Mouse (Mus musculus): ENCODE measurements around the gene Nfat5. TPM values are rescaled to one million over a fixed set of nuclear protein-coding genes. Genes with fewer than 3 reads are reported as not detected.

Gene Nfat5
- polyA plus RNA-seq, 1 experiment, result 65.0 TPM

- peak overlapping the region; percentile 5 for H3K27ac ChIP-seq (ENCODE audit: insufficient read depth, low read length)
- H3K36me3 ChIP-seq (ENCODE audit: control insufficient read depth, insufficient read depth, low read length, poor library complexity, severe bottlenecking), result no peaks in the 10 kb centered on the region
- peak overlapping the region; percentile 15; the same call in 1 of the 2 replicates for H3K9ac ChIP-seq (ENCODE audit: low read depth, poor library complexity, severe bottlenecking)
- H3K27me3 ChIP-seq (ENCODE audit: control insufficient read depth, insufficient read depth, low read length, poor library complexity, severe bottlenecking), result no peaks in the 10 kb centered on the region
- no peaks in the 10 kb centered on the region for H3K9me3 ChIP-seq (replicated peaks; ENCODE audit: control insufficient read depth, insufficient read depth, low read length, poor library complexity, severe bottlenecking)
- TF ChIP-seq EP300 (IDR thresholded peaks at IDR 0.05; ENCODE audit: insufficient read depth, low read depth, low read length), result no peak
- no peak for TF ChIP-seq POLR2A (IDR thresholded peaks at IDR 0.05; ENCODE audit: insufficient read depth, low read length)
- no peak for TF ChIP-seq CTCF (IDR thresholded peaks at IDR 0.05; ENCODE audit: low read depth, low read length)
- no peak overlapping the region for H3K4me3 ChIP-seq (ENCODE audit: low read depth, low read length)
- H3K4me1 ChIP-seq (ENCODE audit: control insufficient read depth, insufficient read depth, low read length), result no peaks in the 10 kb centered on the region
These were observed 38.3 kb upstream of the Nfat5 start for GRCm38 (mm10) chr8:107254951-107255457.

GRCm38 (mm10) chr8:107257223-107257622 lies 36.0 kb upstream of the Nfat5 start:
- no peak overlapping the region for H3K9ac ChIP-seq (ENCODE audit: low read depth, poor library complexity, severe bottlenecking)
- no peaks in the 10 kb centered on the region for H3K36me3 ChIP-seq (ENCODE audit: control insufficient read depth, insufficient read depth, low read length, poor library complexity, severe bottlenecking)
- H3K27me3 ChIP-seq (ENCODE audit: control insufficient read depth, insufficient read depth, low read length, poor library complexity, severe bottlenecking), result no peaks in the 10 kb centered on the region
- no peak overlapping the region for H3K27ac ChIP-seq (ENCODE audit: insufficient read depth, low read length)
- TF ChIP-seq EP300 (IDR thresholded peaks at IDR 0.05; ENCODE audit: insufficient read depth, low read depth, low read length) (no peak), CTCF (IDR thresholded peaks at IDR 0.05; ENCODE audit: low read depth, low read length) (no peak), POLR2A (IDR thresholded peaks at IDR 0.05; ENCODE audit: insufficient read depth, low read length) (no peak)
- H3K4me3 ChIP-seq (ENCODE audit: low read depth, low read length), result no peak overlapping the region
- peaks cover 5% of the 10 kb centered on the region for H3K4me1 ChIP-seq (ENCODE audit: control insufficient read depth, insufficient read depth, low read length)
- H3K9me3 ChIP-seq (replicated peaks; ENCODE audit: control insufficient read depth, insufficient read depth, low read length, poor library complexity, severe bottlenecking), result no peaks in the 10 kb centered on the region

- TF ChIP-seq EP300 (IDR thresholded peaks at IDR 0.05; ENCODE audit: insufficient read depth, low read depth, low read length) (no peak), CTCF (IDR thresholded peaks at IDR 0.05; ENCODE audit: low read depth, low read length) (no peak), POLR2A (IDR thresholded peaks at IDR 0.05; ENCODE audit: insufficient read depth, low read length) (no peak)
- no peak overlapping the region for H3K4me3 ChIP-seq (ENCODE audit: low read depth, low read length)
- H3K36me3 ChIP-seq (ENCODE audit: control insufficient read depth, insufficient read depth, low read length, poor library complexity, severe bottlenecking), result no peaks in the 10 kb centered on the region
- no peak overlapping the region for H3K9ac ChIP-seq (ENCODE audit: low read depth, poor library complexity, severe bottlenecking)
- H3K27ac ChIP-seq (ENCODE audit: insufficient read depth, low read length), result no peak overlapping the region
- no peaks in the 10 kb centered on the region for H3K9me3 ChIP-seq (replicated peaks; ENCODE audit: control insufficient read depth, insufficient read depth, low read length, poor library complexity, severe bottlenecking)
- no peaks in the 10 kb centered on the region for H3K27me3 ChIP-seq (ENCODE audit: control insufficient read depth, insufficient read depth, low read length, poor library complexity, severe bottlenecking)
- H3K4me1 ChIP-seq (ENCODE audit: control insufficient read depth, insufficient read depth, low read length), result peaks cover 5% of the 10 kb centered on the region
These were observed 33.1 kb upstream of the Nfat5 start for GRCm38 (mm10) chr8:107260120-107260519.

- TF ChIP-seq CTCF (IDR thresholded peaks at IDR 0.05; ENCODE audit: low read depth, low read length) (no peak), POLR2A (IDR thresholded peaks at IDR 0.05; ENCODE audit: insufficient read depth, low read length) (no peak), EP300 (IDR thresholded peaks at IDR 0.05; ENCODE audit: insufficient read depth, low read depth, low read length) (no peak)
- Histone ChIP-seq H3K27ac (ENCODE audit: insufficient read depth, low read length) (peak overlapping the region; percentile 91), H3K9ac (ENCODE audit: low read depth, poor library complexity, severe bottlenecking) (peak overlapping the region; percentile 21), H3K9me3 (replicated peaks; ENCODE audit: control insufficient read depth, insufficient read depth, low read length, poor library complexity, severe bottlenecking) (no peaks in the 10 kb centered on the region), H3K36me3 (ENCODE audit: control insufficient read depth, insufficient read depth, low read length, poor library complexity, severe bottlenecking) (no peaks in the 10 kb centered on the region), H3K4me3 (ENCODE audit: low read depth, low read length) (no peak overlapping the region), H3K27me3 (ENCODE audit: control insufficient read depth, insufficient read depth, low read length, poor library complexity, severe bottlenecking) (no peaks in the 10 kb centered on the region), H3K4me1 (ENCODE audit: control insufficient read depth, insufficient read depth, low read length) (peaks cover 5% of the 10 kb centered on the region)
These were observed 32.1 kb upstream of the Nfat5 start for GRCm38 (mm10) chr8:107261172-107261571.

GRCm38 (mm10) chr8:107262046-107262705 lies 31.1 kb upstream of the Nfat5 start:
- Histone ChIP-seq H3K27me3 (ENCODE audit: control insufficient read depth, insufficient read depth, low read length, poor library complexity, severe bottlenecking) (no peaks in the 10 kb centered on the region), H3K9me3 (replicated peaks; ENCODE audit: control insufficient read depth, insufficient read depth, low read length, poor library complexity, severe bottlenecking) (no peaks in the 10 kb centered on the region), H3K27ac (ENCODE audit: insufficient read depth, low read length) (peak overlapping the region; percentile 91), H3K4me1 (ENCODE audit: control insufficient read depth, insufficient read depth, low read length) (peaks cover 5% of the 10 kb centered on the region), H3K4me3 (ENCODE audit: low read depth, low read length) (no peak overlapping the region), H3K36me3 (ENCODE audit: control insufficient read depth, insufficient read depth, low read length, poor library complexity, severe bottlenecking) (no peaks in the 10 kb centered on the region), H3K9ac (ENCODE audit: low read depth, poor library complexity, severe bottlenecking) (peak overlapping the region; percentile 30; the same call in 1 of the 2 replicates)
- TF ChIP-seq POLR2A (IDR thresholded peaks at IDR 0.05; ENCODE audit: insufficient read depth, low read length), result peak; percentile 23
- TF ChIP-seq CTCF (IDR thresholded peaks at IDR 0.05; ENCODE audit: low read depth, low read length), result no peak
- TF ChIP-seq EP300 (IDR thresholded peaks at IDR 0.05; ENCODE audit: insufficient read depth, low read depth, low read length), result peak; percentile 91

GRCm38 (mm10) chr8:107265811-107266210 lies 27.5 kb upstream of the Nfat5 start:
- no peak overlapping the region for H3K4me3 ChIP-seq (ENCODE audit: low read depth, low read length)
- no peaks in the 10 kb centered on the region for H3K27me3 ChIP-seq (ENCODE audit: control insufficient read depth, insufficient read depth, low read length, poor library complexity, severe bottlenecking)
- peaks cover 2% of the 10 kb centered on the region for H3K4me1 ChIP-seq (ENCODE audit: control insufficient read depth, insufficient read depth, low read length)
- no peaks in the 10 kb centered on the region for H3K36me3 ChIP-seq (ENCODE audit: control insufficient read depth, insufficient read depth, low read length, poor library complexity, severe bottlenecking)
- H3K9me3 ChIP-seq (replicated peaks; ENCODE audit: control insufficient read depth, insufficient read depth, low read length, poor library complexity, severe bottlenecking), result no peaks in the 10 kb centered on the region
- TF ChIP-seq CTCF (IDR thresholded peaks at IDR 0.05; ENCODE audit: low read depth, low read length) (no peak), POLR2A (IDR thresholded peaks at IDR 0.05; ENCODE audit: insufficient read depth, low read length) (no peak), EP300 (IDR thresholded peaks at IDR 0.05; ENCODE audit: insufficient read depth, low read depth, low read length) (peak; percentile 55; the same call in 1 of the 2 replicates)
- no peak overlapping the region for H3K9ac ChIP-seq (ENCODE audit: low read depth, poor library complexity, severe bottlenecking)
- no peak overlapping the region for H3K27ac ChIP-seq (ENCODE audit: insufficient read depth, low read length)

Data from ES-Bruce4 (cell line).